In genomic region chr1:27062311-27062710, GRCm38 (mm10) we compare ENCODE assay signal across 12 mouse cellular contexts.
DNase-seq lines count a peak whose midpoint lies in the region; ATAC-seq and TF ChIP-seq lines count a peak whose summit lies in the region.
"Had no signal": no experiment of that assay in that cellular context is flagged by ENCODE, and none has a peak within 500 bp of the region (broad histone marks: within the 10 kb centered on the region; RNA-seq: fewer than 3 reads in every experiment).

No protein-coding gene starts in this region.

- H3K4me2 ChIP-seq in limb, embryonic 14.5 days (replicated peaks; ENCODE audit: low read depth, low read length, severe bottlenecking), result no peak overlapping the region
- H3K4me2 ChIP-seq: forebrain, embryonic 12.5 days; heart, embryonic 11.5 days had no signal

- H3K27me3 ChIP-seq in limb, embryonic 14.5 days (ENCODE audit: control insufficient read depth, insufficient read depth, low read length), result no peaks in the 10 kb centered on the region
- no peaks in the 10 kb centered on the region for H3K27me3 ChIP-seq in limb, embryonic 10.5 days (ENCODE audit: low read depth, poor library complexity, severe bottlenecking)
- H3K27me3 ChIP-seq: forebrain, embryonic 12.5 days; megakaryocyte, embryonic 14.5 days had no signal

- no peak for TF ChIP-seq POLR2A in limb, embryonic 14.5 days (IDR thresholded peaks at IDR 0.05; ENCODE audit: borderline replicate concordance, extremely low read depth, insufficient read depth, insufficient read length)

- H3K4me3 ChIP-seq in limb, embryonic 14.5 days (replicated peaks; ENCODE audit: low read length), result no peak overlapping the region
- H3K4me3 ChIP-seq in limb, embryonic 10.5 days, result no peak overlapping the region
- H3K4me3 ChIP-seq: forebrain, embryonic 12.5 days; megakaryocyte, embryonic 14.5 days had no signal

- intact Hi-C loops in gastrocnemius, postnatal 14 days (cut with DNase I; ENCODE audit: low total_unique reads), result no loop called here
- intact Hi-C loops in gastrocnemius, postnatal 36 days (cut with DNase I), result no loop called here

- DNase-seq in adrenal gland, postnatal 14 days, result peak; percentile 26
- no peak for DNase-seq in adrenal gland, adult 8-10 months
- DNase-seq in gastrocnemius, postnatal 14 days, result peak; percentile 4
- no peak for DNase-seq in gastrocnemius, postnatal 36 days
- DNase-seq in limb, embryonic 14.5 days (ENCODE audit: low spot score), result peak; percentile 63
- no peak for DNase-seq in limb, embryonic 10.5 days (ENCODE audit: low spot score)
- peak; percentile 1 to 21 for DNase-seq in layer of hippocampus, postnatal 14 days (ENCODE audit: low spot score in 2 of 2)
- no peak for DNase-seq in retina, embryonic 14.5 days (ENCODE audit: low spot score)

- H3K9me3 ChIP-seq in limb, embryonic 14.5 days (ENCODE audit: control insufficient read depth, low read length), result no peaks in the 10 kb centered on the region
- H3K9me3 ChIP-seq in limb, embryonic 10.5 days (replicated peaks), result no peaks in the 10 kb centered on the region
- H3K9me3 ChIP-seq: forebrain, embryonic 12.5 days; megakaryocyte, embryonic 14.5 days had no signal

- WGBS in limb, embryonic 14.5 days, result 58% methylated on average over 3 of the region's 3 CpGs
- 91% methylated on average over 3 of the region's 3 CpGs for WGBS in limb, embryonic 10.5 days

- no peak overlapping the region for H3K27ac ChIP-seq in limb, embryonic 14.5 days (replicated peaks; ENCODE audit: low read depth, low read length)
- H3K27ac ChIP-seq in limb, embryonic 10.5 days, result no peak overlapping the region
- H3K27ac ChIP-seq: forebrain, embryonic 12.5 days had no signal

- no peak for ATAC-seq in limb, embryonic 14.5 days (ENCODE audit: low FRiP score, low read depth)
- ATAC-seq: intestine, postnatal 0 days had no signal

- H3K4me1 ChIP-seq in limb, embryonic 14.5 days (ENCODE audit: control insufficient read depth, insufficient read depth, low read length), result no peaks in the 10 kb centered on the region
- no peaks in the 10 kb centered on the region for H3K4me1 ChIP-seq in limb, embryonic 10.5 days
- H3K4me1 ChIP-seq: forebrain, embryonic 12.5 days; megakaryocyte, embryonic 14.5 days had no signal

- no peaks in the 10 kb centered on the region for H3K36me3 ChIP-seq in limb, embryonic 14.5 days (ENCODE audit: control insufficient read depth, insufficient read depth, low read length)
- no peaks in the 10 kb centered on the region for H3K36me3 ChIP-seq in limb, embryonic 10.5 days
- H3K36me3 ChIP-seq: forebrain, embryonic 12.5 days had no signal

- H3K9ac ChIP-seq in limb, embryonic 14.5 days (ENCODE audit: low read depth, low read length, severe bottlenecking), result no peak overlapping the region
- H3K9ac ChIP-seq: forebrain, embryonic 12.5 days had no signal

Comparison
In these comparisons a context has a peak if more than half of its experiments do, and no peak if none do; other contexts are left out.
1. DNase-seq: peak in adrenal gland, postnatal 14 days (single experiment), gastrocnemius, postnatal 14 days (single experiment), limb, embryonic 14.5 days (single experiment) and layer of hippocampus, postnatal 14 days (2 of 2); none in adrenal gland, adult 8-10 months (single experiment), gastrocnemius, postnatal 36 days (0 of 2), limb, embryonic 10.5 days (single experiment) and retina, embryonic 14.5 days (single experiment).